Mouse (Mus musculus): ENCODE measurements around the gene Fam133b.

GRCm38 (mm10) chr5:3574825-3575224, 31.2 kb downstream of the Fam133b start:
- no peak for TF ChIP-seq CTCF (IDR thresholded peaks at IDR 0.05; ENCODE audit: borderline replicate concordance, insufficient read depth, low read depth, low read length)
- TF ChIP-seq POLR2A (IDR thresholded peaks at IDR 0.05; ENCODE audit: borderline replicate concordance, insufficient read depth, low read length), result no peak
